Mouse (Mus musculus) E14TG2a.4 (cell line): ENCODE data around the gene Myo16.

Experiments used
- H3K27me3 ChIP-seq: 2 replicates; pipeline ENCODE4 v1.6.1; 2014; ENCODE audit warnings: low read length, control low read depth; ENCODE audit not compliant: insufficient read depth
- H3K36me3 ChIP-seq: 2 replicates; pipeline ENCODE4 v1.6.1; 2014; ENCODE audit warnings: low read length, control low read depth; ENCODE audit not compliant: insufficient read depth
- H3K4me1 ChIP-seq: replicated peaks from 2 replicates; pipeline ENCODE4 v1.6.1; 2014; ENCODE audit warnings: low read depth, low read length, control low read depth
- H3K4me3 ChIP-seq: replicated peaks from 2 replicates; pipeline ENCODE4 v1.5.1; 2014; ENCODE audit warnings: mild to moderate bottlenecking, low read length
- H3K9me3 ChIP-seq: 2 replicates; pipeline ENCODE4 v1.6.1; 2014; ENCODE audit warnings: low read length, control low read depth
- CTCF ChIP-seq: conservative IDR thresholded peaks from 2 replicates; pipeline ENCODE4 v1.5.1; 2014; ENCODE audit warnings: low read length
- NANOG ChIP-seq: IDR thresholded peaks from 2 replicates; pipeline ENCODE4 v1.6.1; 2014; ENCODE audit warnings: borderline replicate concordance, low read length, mixed read lengths
- POU5F1 ChIP-seq: IDR thresholded peaks from 2 replicates; pipeline ENCODE4 v1.6.1; 2014; ENCODE audit warnings: low read length, borderline replicate concordance

Myo16 gene

GRCm38 (mm10) chr8:10633360-10634140 is 479.8 kb downstream of the Myo16 start:
- Histone ChIP-seq H3K4me1 (peaks cover 11% of the 10 kb centered on the region), H3K36me3 (no peaks in the 10 kb centered on the region), H3K4me3 (no peak overlapping the region), H3K27me3 (0 out of 2 replicates have a peak, but pooled peaks cover 6% of the 10 kb centered on the region), H3K9me3 (0 out of 2 replicates have a peak, but pooled peaks cover 3% of the 10 kb centered on the region)
- TF ChIP-seq NANOG = no peak
- TF ChIP-seq POU5F1 = no peak
- TF ChIP-seq CTCF = no peak

GRCm38 (mm10) chr8:10634421-10634820 is 480.7 kb downstream of the Myo16 start:
- TF ChIP-seq POU5F1 (no peak), NANOG (no peak), CTCF (no peak)
- H3K4me1 ChIP-seq = peaks cover 11% of the 10 kb centered on the region
- peaks cover 7% of the 10 kb centered on the region; the same call in 1 of the 2 replicates for H3K27me3 ChIP-seq
- no peak overlapping the region for H3K4me3 ChIP-seq
- 0 out of 2 replicates have a peak, but pooled peaks cover 7% of the 10 kb centered on the region for H3K9me3 ChIP-seq
- no peaks in the 10 kb centered on the region for H3K36me3 ChIP-seq

DNA sequence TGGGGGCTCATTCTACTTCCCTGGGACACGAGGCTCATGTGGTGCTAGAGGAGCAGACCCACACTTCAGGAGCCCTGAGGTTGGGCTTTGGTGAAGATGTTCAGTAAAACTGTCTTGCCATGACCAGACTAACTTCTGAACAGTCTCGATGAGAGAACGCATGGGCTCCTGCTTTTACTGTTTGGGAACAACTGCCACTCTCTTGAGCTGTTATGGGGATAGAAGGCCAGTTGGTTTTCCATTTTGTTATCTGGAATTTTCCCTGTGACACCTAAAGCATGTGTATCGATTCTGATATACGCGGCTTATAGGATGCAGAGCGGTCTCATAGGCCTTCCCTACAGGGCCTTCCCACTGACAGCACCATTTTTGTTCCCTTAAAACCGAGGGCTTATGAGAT is 485.2 kb downstream of the Myo16 start:
- Histone ChIP-seq H3K4me1 (0 out of 2 replicates have a peak, but pooled peaks cover 5% of the 10 kb centered on the region), H3K27me3 (peaks cover 8% of the 10 kb centered on the region; the same call in 1 of the 2 replicates), H3K4me3 (no peak overlapping the region), H3K9me3 (0 out of 2 replicates have a peak, but pooled peaks cover 7% of the 10 kb centered on the region), H3K36me3 (no peaks in the 10 kb centered on the region)
- TF ChIP-seq CTCF (no peak), NANOG (no peak), POU5F1 (no peak)

- no peak for TF ChIP-seq NANOG
- no peak for TF ChIP-seq POU5F1
Measured at GRCm38 (mm10) chr8:10640176-10640810, 486.6 kb downstream of the Myo16 start.

DNA sequence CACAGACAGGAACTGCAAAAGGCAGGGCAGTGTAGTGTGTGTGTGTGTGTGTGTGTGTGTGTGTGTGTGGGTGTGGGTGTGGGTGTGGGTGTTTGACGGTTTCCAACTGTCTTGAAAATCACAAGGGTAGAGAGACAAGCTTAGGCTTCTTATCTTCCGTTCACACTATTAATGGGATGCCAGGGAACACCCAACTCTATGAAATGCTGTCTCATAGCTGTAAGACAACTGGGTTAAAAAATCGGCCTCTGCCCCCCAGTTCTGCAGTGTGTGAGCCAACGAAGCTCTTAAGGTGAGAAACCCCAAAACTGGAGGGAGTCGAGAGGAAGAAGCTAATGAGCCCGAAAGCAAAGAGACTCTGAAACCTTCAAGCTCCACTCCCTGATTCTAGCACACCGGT is 487.1 kb downstream of the Myo16 start:
- H3K4me3 ChIP-seq = no peak overlapping the region
- peaks cover 14% of the 10 kb centered on the region; the same call in 1 of the 2 replicates for H3K9me3 ChIP-seq
- TF ChIP-seq CTCF (no peak), NANOG (no peak), POU5F1 (no peak)

More at GRCm38 (mm10) chr8:10640176-10640810, 486.6 kb downstream of the Myo16 start:
- H3K36me3 ChIP-seq = no peaks in the 10 kb centered on the region
- no peak overlapping the region for H3K4me3 ChIP-seq
- H3K9me3 ChIP-seq = peaks cover 14% of the 10 kb centered on the region; the same call in 1 of the 2 replicates
- no peaks in the 10 kb centered on the region for H3K4me1 ChIP-seq
- H3K27me3 ChIP-seq = peaks cover 8% of the 10 kb centered on the region; the same call in 1 of the 2 replicates

GRCm38 (mm10) chr8:10641343-10641742 is 487.6 kb downstream of the Myo16 start:
- Histone ChIP-seq H3K27me3 (peaks cover 8% of the 10 kb centered on the region; the same call in 1 of the 2 replicates), H3K36me3 (no peaks in the 10 kb centered on the region), H3K9me3 (peaks cover 14% of the 10 kb centered on the region; the same call in 1 of the 2 replicates), H3K4me1 (no peaks in the 10 kb centered on the region), H3K4me3 (no peak overlapping the region)
- TF ChIP-seq CTCF = no peak
- TF ChIP-seq NANOG = no peak
- no peak for TF ChIP-seq POU5F1

More for the DNA sequence above, 487.1 kb downstream of the Myo16 start:
- Histone ChIP-seq H3K36me3 (no peaks in the 10 kb centered on the region), H3K4me1 (no peaks in the 10 kb centered on the region), H3K27me3 (peaks cover 8% of the 10 kb centered on the region; the same call in 1 of the 2 replicates)

DNA sequence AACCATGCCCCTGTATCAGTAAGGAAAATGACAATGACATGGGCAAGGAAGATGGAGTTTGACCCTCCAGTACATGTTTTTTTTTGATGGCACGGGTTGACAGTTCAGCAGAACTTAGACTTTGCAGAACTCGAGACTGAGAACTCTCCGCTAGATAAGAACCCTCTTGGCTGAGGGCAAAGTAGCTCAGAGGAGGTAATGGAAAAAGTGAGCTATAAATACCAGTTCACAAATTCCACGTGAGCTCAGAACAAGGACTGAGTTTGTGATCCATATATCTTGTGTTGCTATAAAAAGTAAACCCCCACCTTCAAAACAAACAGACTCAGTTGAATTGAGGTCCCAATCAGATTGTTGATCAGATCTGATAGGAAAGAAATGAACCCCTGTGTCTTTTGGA is 489.5 kb downstream of the Myo16 start:
- Histone ChIP-seq H3K9me3 (peaks cover 14% of the 10 kb centered on the region; the same call in 1 of the 2 replicates), H3K36me3 (no peaks in the 10 kb centered on the region), H3K27me3 (peaks cover 8% of the 10 kb centered on the region; the same call in 1 of the 2 replicates), H3K4me1 (no peaks in the 10 kb centered on the region), H3K4me3 (no peak overlapping the region)
- TF ChIP-seq CTCF (no peak), POU5F1 (no peak), NANOG (no peak)

GRCm38 (mm10) chr8:10644481-10644880 is 490.8 kb downstream of the Myo16 start:
- Histone ChIP-seq H3K36me3 (no peaks in the 10 kb centered on the region), H3K4me1 (no peaks in the 10 kb centered on the region), H3K4me3 (no peak overlapping the region), H3K27me3 (peaks cover 6% of the 10 kb centered on the region; the same call in 1 of the 2 replicates), H3K9me3 (peaks cover 7% of the 10 kb centered on the region; the same call in 1 of the 2 replicates)
- no peak for TF ChIP-seq CTCF
- no peak for TF ChIP-seq POU5F1
- no peak for TF ChIP-seq NANOG
